Mouse (Mus musculus): Measurements from ENCODE around the gene Hspa4. TPM values are rescaled to one million over a fixed set of nuclear protein-coding genes. Genes with fewer than 3 reads are reported as not detected.

The Hspa4 gene
- polyA plus RNA-seq, 1 experiment from 2014 or later: 43.2 TPM

- Histone ChIP-seq H3K36me3 (replicated peaks) (peaks cover 36% of the 10 kb centered on the region), H3K4me2 (no peak overlapping the region), H3K4me1 (no peaks in the 10 kb centered on the region), H3K9ac (no peak overlapping the region), H3K27me3 (replicated peaks) (no peaks in the 10 kb centered on the region), H3K4me3 (no peak overlapping the region), H3K27ac (no peak overlapping the region), H3K9me3 (no peaks in the 10 kb centered on the region)
- 79% methylated on average over 5 of the region's 5 CpGs for WGBS
- ATAC-seq (replicated peaks): no peak
Observed at GRCm38 (mm10) chr11:53260556-53260955, 39.7 kb downstream of the Hspa4 start.

- WGBS: 80% methylated on average over 1 of the region's 1 CpGs
- Histone ChIP-seq H3K4me2 (no peak overlapping the region), H3K9ac (no peak overlapping the region), H3K4me3 (no peak overlapping the region), H3K9me3 (no peaks in the 10 kb centered on the region), H3K4me1 (no peaks in the 10 kb centered on the region), H3K36me3 (replicated peaks) (peaks cover 31% of the 10 kb centered on the region), H3K27me3 (replicated peaks) (no peaks in the 10 kb centered on the region), H3K27ac (no peak overlapping the region)
- ATAC-seq (replicated peaks): no peak
Observed at GRCm38 (mm10) chr11:53260056-53260455, 40.2 kb downstream of the Hspa4 start.

- no peaks in the 10 kb centered on the region for H3K27me3 ChIP-seq (replicated peaks)
- H3K27ac ChIP-seq: no peak overlapping the region
- no peak overlapping the region for H3K4me2 ChIP-seq
- no peak overlapping the region for H3K4me3 ChIP-seq
- WGBS: 77% methylated on average over 6 of the region's 6 CpGs
- no peaks in the 10 kb centered on the region for H3K4me1 ChIP-seq
- H3K9ac ChIP-seq: no peak overlapping the region
- no peak for ATAC-seq (replicated peaks)
- H3K36me3 ChIP-seq (replicated peaks): peaks cover 22% of the 10 kb centered on the region
- H3K9me3 ChIP-seq: no peaks in the 10 kb centered on the region
Observed at GRCm38 (mm10) chr11:53259047-53259632, 41.1 kb downstream of the Hspa4 start.

- ATAC-seq (replicated peaks): no peak
- Histone ChIP-seq H3K4me3 (no peak overlapping the region), H3K27ac (no peak overlapping the region), H3K9ac (no peak overlapping the region), H3K4me1 (peaks cover 5% of the 10 kb centered on the region; the same call in 1 of the 2 replicates), H3K27me3 (replicated peaks) (no peaks in the 10 kb centered on the region), H3K4me2 (no peak overlapping the region), H3K36me3 (replicated peaks) (peaks cover 12% of the 10 kb centered on the region), H3K9me3 (no peaks in the 10 kb centered on the region)
- WGBS: 69% methylated on average over 2 of the region's 2 CpGs
Observed at GRCm38 (mm10) chr11:53256914-53257313, 43.3 kb downstream of the Hspa4 start.

- Histone ChIP-seq H3K27me3 (replicated peaks) (no peaks in the 10 kb centered on the region), H3K9ac (no peak overlapping the region), H3K9me3 (no peaks in the 10 kb centered on the region), H3K4me2 (no peak overlapping the region), H3K4me3 (no peak overlapping the region), H3K36me3 (replicated peaks) (no peaks in the 10 kb centered on the region), H3K27ac (no peak overlapping the region), H3K4me1 (peaks cover 5% of the 10 kb centered on the region; the same call in 1 of the 2 replicates)
- 43% methylated on average over 7 of the region's 7 CpGs for whole genome bisulfite sequencing
- no peak for ATAC-seq (replicated peaks)
Observed at GRCm38 (mm10) chr11:53254926-53255325, 45.3 kb downstream of the Hspa4 start.

GRCm38 (mm10) chr11:53254428-53254827, 45.8 kb downstream of the Hspa4 start:
- H3K9ac ChIP-seq: no peak overlapping the region
- 89% methylated on average over 3 of the region's 3 CpGs for WGBS

GRCm38 (mm10) chr11:53252186-53253119, 47.8 kb downstream of the Hspa4 start:
- peak overlapping the region; percentile 3; the same call in 1 of the 2 replicates for H3K27ac ChIP-seq
- H3K4me1 ChIP-seq: peaks cover 5% of the 10 kb centered on the region; the same call in 1 of the 2 replicates
- H3K9me3 ChIP-seq: no peaks in the 10 kb centered on the region
- no peak overlapping the region for H3K9ac ChIP-seq
- WGBS: 66% methylated on average over 12 of the region's 12 CpGs
- no peaks in the 10 kb centered on the region for H3K36me3 ChIP-seq (replicated peaks)
- H3K4me2 ChIP-seq: no peak overlapping the region
- H3K4me3 ChIP-seq: no peak overlapping the region
- no peaks in the 10 kb centered on the region for H3K27me3 ChIP-seq (replicated peaks)
- peak; percentile 42; the same call in 1 of the 2 replicates for ATAC-seq (replicated peaks)

More at GRCm38 (mm10) chr11:53254428-53254827, 45.8 kb downstream of the Hspa4 start:
- Histone ChIP-seq H3K4me2 (no peak overlapping the region), H3K27ac (no peak overlapping the region), H3K4me1 (peaks cover 5% of the 10 kb centered on the region; the same call in 1 of the 2 replicates), H3K27me3 (replicated peaks) (no peaks in the 10 kb centered on the region), H3K4me3 (no peak overlapping the region), H3K9me3 (no peaks in the 10 kb centered on the region), H3K36me3 (replicated peaks) (no peaks in the 10 kb centered on the region)
- ATAC-seq (replicated peaks): no peak

GRCm38 (mm10) chr11:53250796-53251195, 49.5 kb downstream of the Hspa4 start:
- no peaks in the 10 kb centered on the region for H3K9me3 ChIP-seq
- H3K36me3 ChIP-seq (replicated peaks): no peaks in the 10 kb centered on the region
- no peak overlapping the region for H3K4me2 ChIP-seq
- peaks cover 5% of the 10 kb centered on the region; the same call in 1 of the 2 replicates for H3K4me1 ChIP-seq
- H3K27ac ChIP-seq: no peak overlapping the region
- no peak for ATAC-seq (replicated peaks)
- H3K4me3 ChIP-seq: no peak overlapping the region
- WGBS: 90% methylated on average over 14 of the region's 14 CpGs
- no peak overlapping the region for H3K9ac ChIP-seq
- no peaks in the 10 kb centered on the region for H3K27me3 ChIP-seq (replicated peaks)

GRCm38 (mm10) chr11:53249686-53250085, 50.6 kb downstream of the Hspa4 start:
- Histone ChIP-seq H3K36me3 (replicated peaks) (no peaks in the 10 kb centered on the region), H3K4me1 (peaks cover 5% of the 10 kb centered on the region; the same call in 1 of the 2 replicates), H3K4me3 (no peak overlapping the region), H3K4me2 (no peak overlapping the region), H3K27ac (no peak overlapping the region), H3K27me3 (replicated peaks) (no peaks in the 10 kb centered on the region), H3K9me3 (no peaks in the 10 kb centered on the region), H3K9ac (no peak overlapping the region)
- 69% methylated on average over 5 of the region's 5 CpGs for WGBS
- no peak for ATAC-seq (replicated peaks)

GRCm38 (mm10) chr11:53245561-53245960, 54.7 kb downstream of the Hspa4 start:
- Histone ChIP-seq H3K36me3 (replicated peaks) (no peaks in the 10 kb centered on the region), H3K4me3 (no peak overlapping the region)
- WGBS: 81% methylated on average over 2 of the region's 2 CpGs

GRCm38 (mm10) chr11:53243199-53243598, 57.1 kb downstream of the Hspa4 start:
- Histone ChIP-seq H3K4me2 (no peak overlapping the region), H3K4me3 (no peak overlapping the region), H3K9ac (no peak overlapping the region), H3K4me1 (no peaks in the 10 kb centered on the region), H3K27ac (no peak overlapping the region), H3K9me3 (no peaks in the 10 kb centered on the region), H3K27me3 (replicated peaks) (no peaks in the 10 kb centered on the region), H3K36me3 (replicated peaks) (no peaks in the 10 kb centered on the region)
- WGBS: 43% methylated on average over 11 of the region's 11 CpGs
- ATAC-seq (replicated peaks): no peak

More at GRCm38 (mm10) chr11:53245561-53245960, 54.7 kb downstream of the Hspa4 start:
- no peaks in the 10 kb centered on the region for H3K4me1 ChIP-seq
- no peak for ATAC-seq (replicated peaks)
- no peaks in the 10 kb centered on the region for H3K9me3 ChIP-seq
- H3K9ac ChIP-seq: no peak overlapping the region
- no peak overlapping the region for H3K4me2 ChIP-seq
- no peak overlapping the region for H3K27ac ChIP-seq
- no peaks in the 10 kb centered on the region for H3K27me3 ChIP-seq (replicated peaks)

- H3K4me1 ChIP-seq: no peaks in the 10 kb centered on the region
- no peak overlapping the region for H3K4me3 ChIP-seq
- no peak overlapping the region for H3K27ac ChIP-seq
- H3K4me2 ChIP-seq: no peak overlapping the region
- H3K27me3 ChIP-seq (replicated peaks): no peaks in the 10 kb centered on the region
- no peak for ATAC-seq (replicated peaks)
- H3K9me3 ChIP-seq: no peaks in the 10 kb centered on the region; the same call in 1 of the 2 replicates
- H3K9ac ChIP-seq: no peak overlapping the region
- 86% methylated on average over 9 of the region's 9 CpGs for WGBS
- no peaks in the 10 kb centered on the region for H3K36me3 ChIP-seq (replicated peaks)
Observed at GRCm38 (mm10) chr11:53233590-53233989, 66.7 kb downstream of the Hspa4 start.

Data from midbrain, embryonic 15.5 days (tissue).